Mouse (Mus musculus): ENCODE data around the gene Nexn.

Nexn gene

DNA sequence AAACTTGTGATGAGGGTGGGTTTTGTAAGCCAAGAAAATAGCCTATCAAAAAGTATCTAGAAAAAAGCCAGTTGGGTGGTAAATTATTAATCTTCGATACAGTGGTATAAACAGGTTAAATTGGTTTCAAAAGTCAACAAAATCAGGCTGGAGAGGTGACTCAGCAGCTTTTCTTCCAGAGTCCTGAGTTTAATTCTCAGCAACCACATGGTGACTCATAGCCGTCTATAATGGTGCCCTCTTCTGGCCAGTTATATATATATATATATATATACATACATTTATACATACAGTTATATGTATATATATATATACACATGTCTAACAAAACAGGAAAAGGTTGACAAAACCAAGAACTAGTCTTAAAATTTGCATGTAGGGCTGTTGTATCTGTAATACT, 27.3 kb downstream of the Nexn start:
- peak; percentile 54 for DNase-seq (ENCODE audit: low read depth, low spot score)

DNA sequence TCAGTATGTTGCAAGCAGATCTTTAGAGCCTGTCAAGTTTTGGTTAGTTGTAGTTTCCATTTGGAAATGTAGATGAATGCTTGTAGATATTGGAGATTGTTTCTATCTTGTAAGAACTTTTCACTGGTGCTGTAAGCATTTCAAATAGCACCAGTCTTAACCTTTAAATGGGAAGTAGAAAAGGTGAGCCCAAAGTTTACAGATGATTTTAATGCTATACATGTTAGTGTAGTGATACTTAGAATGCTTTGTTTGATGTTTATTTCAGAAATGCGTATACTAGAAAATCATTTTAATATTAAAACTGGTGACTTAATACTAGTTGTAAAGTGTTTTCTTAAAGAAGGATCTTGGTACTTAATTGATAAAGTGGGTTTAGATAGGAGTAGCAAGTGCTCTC, 30.3 kb downstream of the Nexn start:
- DNase-seq (ENCODE audit: low read depth, low spot score): no peak

DNA sequence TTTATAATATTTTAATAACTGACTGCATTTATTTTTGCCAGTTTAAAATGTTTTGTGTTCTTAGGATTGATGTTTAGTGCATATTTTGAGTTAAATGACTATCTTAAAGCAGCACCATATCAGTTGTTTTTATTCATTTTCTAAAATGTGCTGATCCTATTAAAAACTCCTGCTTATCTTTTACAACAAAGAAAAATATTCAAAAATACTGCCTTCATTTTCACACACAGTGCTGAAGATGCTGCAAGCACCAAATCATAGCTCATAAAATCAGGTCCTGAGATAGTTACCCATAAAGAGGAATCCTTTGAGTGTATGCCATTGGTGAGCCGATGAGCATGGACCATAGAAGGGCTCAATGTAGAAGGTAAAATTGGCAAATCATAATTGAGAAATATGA, 30.9 kb downstream of the Nexn start:
- no peak for DNase-seq (ENCODE audit: low read depth, low spot score)

DNA sequence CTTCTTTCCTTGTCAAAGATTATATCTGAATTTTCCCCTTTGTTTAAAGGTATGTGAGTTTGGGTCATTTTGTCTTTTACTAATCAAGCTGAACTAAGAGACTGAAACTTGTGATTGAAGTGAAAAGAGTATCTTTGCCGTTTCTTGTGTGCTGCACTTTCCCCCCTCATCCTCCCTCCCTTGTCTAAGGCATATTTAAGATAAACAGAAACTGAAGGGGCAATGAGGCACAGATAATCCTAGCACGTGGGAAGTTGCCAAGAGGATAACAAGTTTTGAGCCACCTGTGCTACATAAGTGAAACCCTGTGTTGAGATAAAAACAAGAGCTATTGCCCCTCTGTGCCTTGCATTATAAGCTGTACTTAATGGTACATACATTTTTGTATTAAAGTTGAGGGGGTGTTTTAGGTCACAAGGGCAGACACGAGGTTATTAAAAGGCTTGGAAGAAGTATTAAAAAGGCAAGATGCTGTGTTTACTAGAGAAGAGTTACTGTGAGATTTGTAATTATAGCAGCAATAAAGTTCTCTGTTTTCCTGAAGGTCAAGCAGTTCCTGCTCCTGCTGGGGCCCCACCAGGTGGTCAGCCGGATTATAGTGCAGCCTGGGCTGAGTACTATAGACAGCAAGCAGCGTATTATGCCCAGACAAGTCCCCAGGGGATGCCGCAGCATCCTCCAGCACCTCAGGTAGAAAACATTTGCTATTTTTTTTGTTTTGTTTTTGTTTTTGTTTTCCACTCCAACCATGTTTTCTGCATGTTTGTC, 34.6 kb downstream of the Nexn start:
- DNase-seq (ENCODE audit: low read depth, low spot score): no peak

DNA sequence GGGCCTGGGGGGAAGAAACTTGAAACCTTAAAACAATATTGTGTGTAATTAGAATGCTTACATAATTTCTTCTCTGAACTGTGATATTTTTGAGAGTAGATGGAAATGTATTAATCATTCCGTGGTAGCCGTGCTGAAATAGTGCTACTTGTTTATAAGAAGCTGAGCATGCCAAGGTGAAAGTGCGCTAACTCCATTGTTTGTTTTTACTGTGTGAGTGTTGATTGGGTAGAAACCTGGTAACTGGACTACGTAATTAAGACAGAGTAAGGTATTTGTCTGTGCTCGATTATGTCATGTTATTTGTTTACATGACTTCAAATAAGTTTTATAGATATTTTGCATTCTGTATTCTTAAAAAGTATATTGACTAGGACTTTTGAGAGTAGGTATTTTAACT, 36.9 kb downstream of the Nexn start:
- no peak for DNase-seq (ENCODE audit: low read depth, low spot score)

DNA sequence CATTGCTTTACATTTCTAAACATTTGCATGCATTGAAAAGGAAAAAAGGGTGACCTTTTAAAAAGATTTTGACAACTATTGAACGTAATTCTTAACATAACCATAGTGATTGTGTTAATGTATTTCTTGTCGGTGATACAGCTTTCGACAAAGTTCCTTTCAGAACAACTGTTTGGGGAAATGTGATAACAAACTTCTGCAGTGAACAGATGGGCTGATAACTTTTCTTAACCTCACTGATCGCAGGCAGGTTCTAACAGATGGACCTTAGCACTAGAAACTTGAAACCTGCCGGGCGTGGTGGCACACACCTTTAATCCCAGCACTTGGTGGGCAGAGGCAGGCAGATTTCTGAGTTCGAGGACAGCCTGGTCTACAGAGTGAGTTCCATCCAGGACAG, 37.3 kb downstream of the Nexn start:
- DNase-seq (ENCODE audit: low read depth, low spot score): no peak

DNA sequence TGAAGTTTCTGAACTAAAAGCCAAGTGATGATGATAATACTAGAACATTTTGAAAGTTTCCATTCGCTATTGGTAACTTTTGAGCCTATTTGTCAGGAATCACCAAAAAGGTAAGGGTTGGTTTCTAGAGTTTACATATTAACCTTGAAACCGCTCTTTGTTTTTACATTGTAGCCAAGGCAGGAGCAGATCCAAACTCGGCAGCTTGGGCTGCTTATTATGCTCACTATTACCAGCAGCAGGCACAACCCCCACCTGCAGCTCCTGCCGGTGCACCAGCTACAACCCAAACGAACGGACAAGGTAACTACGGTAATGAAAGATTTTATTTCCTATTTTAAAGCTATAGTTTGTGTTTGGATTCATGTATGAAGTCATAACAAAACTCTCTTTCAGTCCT, 40.2 kb downstream of the Nexn start:
- DNase-seq (ENCODE audit: low read depth, low spot score): no peak

DNA sequence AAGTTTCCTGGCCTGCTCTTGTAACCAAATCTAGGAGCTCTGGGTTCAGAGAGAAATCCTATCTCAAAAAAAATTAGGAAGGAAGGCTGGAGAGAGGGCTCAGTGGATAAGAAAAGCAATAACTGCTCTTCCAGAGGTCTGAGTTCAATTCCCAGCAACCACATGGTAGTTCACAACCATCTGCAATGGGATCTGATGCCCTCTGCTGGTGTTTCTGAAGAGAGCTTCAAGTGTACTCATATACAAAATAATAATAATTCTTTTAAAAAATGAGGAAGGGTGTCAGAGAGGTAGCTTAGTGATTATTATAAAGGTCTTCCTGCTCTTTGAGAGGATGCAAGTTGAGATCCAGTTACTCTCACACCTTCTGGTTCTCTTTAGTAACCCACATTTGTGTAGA, 41.2 kb downstream of the Nexn start:
- no peak for DNase-seq (ENCODE audit: low read depth, low spot score)

DNA sequence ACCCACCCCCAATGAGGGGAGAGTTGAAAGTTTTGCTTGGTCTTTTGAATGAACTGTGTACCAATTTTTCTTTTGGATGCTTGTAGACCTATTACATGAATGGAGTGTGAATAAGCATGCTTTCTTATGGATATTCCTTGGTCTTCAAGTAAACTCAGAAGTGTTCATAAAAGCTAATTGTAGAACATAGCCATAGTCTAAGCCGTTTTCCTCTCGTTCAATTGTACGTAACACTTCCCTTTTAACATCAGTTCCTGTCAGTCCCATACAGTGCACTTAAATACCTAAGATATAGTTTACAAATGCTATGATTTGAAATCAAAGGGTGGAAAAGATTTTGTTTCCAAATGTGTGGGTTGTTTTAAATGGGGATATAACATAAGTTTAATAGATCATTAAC, 52.7 kb downstream of the Nexn start:
- no peak for DNase-seq (ENCODE audit: low read depth, low spot score)

DNA sequence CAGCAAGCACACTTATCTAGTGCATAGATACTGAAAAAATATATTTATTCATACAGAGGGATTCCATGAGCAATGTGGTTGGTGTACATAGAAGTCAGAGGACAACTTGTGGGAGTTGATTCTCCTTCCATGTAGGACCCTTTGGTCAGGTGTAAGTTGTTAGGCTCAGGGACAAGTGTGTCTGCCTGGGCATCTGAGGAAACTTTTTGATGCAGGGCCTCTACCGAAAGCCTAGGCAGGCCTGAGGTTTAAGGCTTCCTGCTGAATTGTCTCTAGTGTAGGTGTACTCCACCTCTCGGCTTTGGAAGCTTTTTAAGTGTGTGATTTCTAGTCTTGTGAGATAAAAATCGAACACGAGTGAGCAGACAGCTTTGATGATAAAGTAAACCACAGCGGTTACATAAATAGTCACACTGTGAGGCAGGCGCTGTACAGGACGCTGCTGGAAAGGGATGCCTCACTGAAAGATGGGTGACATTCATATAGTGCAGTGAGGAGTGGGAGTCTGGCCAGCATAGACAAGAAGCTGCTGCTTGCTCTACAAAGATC, 54.3 kb downstream of the Nexn start:
- no peak for DNase-seq (ENCODE audit: low read depth, low spot score)

DNA sequence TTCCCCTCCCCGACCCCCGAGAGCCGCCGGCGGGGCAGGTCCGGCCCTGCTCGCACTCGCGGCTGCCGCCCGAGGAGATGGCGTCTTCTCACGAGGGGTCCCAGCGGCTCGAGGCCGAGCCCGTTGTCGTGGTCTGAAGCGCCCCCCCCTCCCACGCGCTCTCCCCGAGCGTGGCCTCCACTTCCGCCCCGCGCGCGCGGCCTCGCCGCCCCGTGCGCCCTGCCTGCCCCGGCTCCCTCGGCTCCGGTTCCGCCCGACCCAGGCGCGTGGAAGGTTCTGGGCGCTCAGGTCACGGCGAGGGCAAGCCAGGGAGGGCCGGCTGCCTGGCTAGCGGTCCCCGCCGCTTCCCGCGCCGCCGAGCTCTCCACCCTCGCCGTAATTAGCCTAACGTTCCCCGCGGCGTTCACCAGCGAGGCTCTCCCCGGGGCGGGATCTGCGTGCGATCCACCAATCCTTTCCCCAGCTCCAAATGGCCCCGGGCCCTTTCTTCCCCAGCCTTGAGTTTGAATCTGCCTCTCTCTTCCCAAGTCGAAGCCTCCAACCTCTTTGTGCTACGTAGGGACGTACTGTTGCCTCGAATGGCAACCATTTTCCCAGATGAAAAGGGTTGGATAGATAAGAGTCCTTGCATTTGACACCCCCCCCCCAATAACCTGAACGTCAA, 55.3 kb downstream of the Nexn start:
- DNase-seq (ENCODE audit: low read depth, low spot score): peak; percentile 46

DNA sequence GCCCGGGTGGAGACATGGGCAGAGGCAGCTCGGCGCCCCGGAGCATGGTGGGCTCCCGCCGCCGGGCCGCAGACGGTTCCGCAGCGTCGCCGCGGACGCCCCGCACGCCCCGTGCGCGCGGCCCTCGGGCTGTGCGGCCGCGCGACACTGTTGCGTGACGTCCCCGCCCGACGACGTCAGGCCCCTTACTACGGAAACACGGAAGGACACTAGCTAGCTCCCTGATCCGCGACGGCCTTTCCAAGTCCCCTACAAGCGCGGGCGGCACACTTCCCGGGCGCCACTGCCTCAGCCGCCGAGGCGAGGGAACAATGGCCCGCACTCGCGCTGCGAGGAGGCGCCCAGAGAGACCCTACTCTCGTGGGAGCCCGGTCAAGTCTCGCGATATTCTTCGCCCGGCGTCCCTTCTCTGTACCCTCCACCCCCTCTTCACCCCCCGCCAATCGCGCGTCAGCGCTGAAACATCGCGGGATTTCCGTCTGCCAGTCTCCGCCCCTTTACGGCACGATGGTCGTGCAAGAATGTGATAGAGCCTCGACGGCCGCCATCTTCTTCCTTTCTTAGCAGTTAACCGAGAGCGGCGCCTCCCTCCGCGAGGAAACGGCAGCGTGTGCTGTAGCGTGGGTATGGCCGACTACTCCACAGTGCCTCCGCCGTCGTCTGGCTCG, 56.0 kb downstream of the Nexn start, which contains the start of the genes Dnajb4 and Fubp1:
Gene Dnajb4, minus strand, starts transcription at position 336 of the 668 bp plus-strand sequence.
Gene Fubp1, plus strand, starts transcription at position 456 of the 668 bp plus-strand sequence.
- DNase-seq (ENCODE audit: low read depth, low spot score): peak; percentile 99

DNA sequence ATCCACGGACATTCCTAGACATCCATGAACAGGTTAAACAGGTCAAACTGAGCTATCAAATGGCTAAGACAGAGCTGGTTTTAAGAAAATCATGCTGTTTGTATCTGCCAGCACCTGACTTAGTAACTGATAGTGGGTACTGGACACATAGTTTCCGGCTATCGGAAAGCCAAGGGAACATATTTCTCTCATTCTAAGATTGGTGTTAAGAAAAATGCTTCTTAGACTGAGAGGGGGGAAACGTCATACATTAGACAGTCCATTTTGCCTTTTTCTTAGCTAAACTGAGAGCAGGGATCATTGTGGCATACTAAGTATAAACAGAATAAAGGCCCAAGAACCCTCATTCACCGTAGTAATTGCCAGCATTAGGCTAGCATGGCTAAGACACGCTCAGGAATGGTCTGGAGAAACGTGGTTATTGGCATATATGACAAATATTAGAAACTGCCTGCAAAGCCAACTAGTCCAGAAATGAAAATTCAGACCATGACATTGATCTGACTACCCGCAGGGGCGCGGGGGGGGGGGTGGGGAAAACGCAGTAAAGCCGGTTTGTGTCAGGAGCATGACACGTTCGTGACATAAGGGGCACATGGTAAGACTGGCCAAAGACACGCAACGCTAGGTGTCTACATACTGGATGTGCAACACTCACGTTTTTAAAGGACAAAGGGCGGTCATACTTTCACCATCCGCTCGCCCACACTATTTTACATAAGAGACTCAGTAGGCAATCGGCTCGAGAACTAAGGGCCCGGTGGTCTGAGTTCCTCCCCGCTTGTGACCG, 56.8 kb downstream of the Nexn start:
- peak; percentile 38 for DNase-seq (ENCODE audit: low read depth, low spot score)

DNA sequence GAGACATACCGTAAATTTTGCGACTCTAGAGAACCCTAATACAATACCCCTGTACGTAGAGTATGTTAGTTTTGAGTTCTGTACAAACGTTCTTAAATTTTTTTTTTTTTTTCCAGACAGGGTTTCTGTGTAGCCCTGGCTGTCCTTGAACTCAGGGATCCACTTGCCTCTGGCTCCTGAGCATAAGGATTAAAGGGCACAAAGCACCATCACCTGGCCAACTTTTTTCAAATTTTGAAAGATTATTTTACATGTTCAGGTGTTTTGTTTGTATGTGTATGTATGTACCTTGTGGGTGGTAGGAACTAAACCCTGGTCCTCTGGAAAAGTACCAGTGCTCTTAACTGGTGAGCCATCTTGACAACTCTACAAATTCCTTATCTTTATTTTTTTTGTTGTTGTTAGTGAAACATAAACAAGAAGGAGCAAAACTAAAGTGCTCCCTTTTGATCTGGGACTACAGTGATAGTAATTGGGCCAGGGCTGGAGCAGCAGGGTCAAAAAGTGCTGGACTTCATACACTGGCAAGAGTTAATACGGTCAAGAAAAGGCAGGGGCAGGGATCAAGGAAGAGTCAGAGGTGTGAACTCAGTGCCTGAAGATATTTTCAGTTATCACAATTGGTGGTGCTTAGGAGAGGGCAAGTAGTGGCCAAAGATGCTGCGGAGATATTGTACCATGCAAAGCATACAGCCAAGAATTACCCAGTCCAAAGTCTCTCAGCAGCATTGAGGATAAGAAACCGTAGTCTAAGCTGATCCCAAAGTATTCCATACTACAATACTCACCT, 57.9 kb downstream of the Nexn start:
- no peak for DNase-seq (ENCODE audit: low read depth, low spot score)

DNA sequence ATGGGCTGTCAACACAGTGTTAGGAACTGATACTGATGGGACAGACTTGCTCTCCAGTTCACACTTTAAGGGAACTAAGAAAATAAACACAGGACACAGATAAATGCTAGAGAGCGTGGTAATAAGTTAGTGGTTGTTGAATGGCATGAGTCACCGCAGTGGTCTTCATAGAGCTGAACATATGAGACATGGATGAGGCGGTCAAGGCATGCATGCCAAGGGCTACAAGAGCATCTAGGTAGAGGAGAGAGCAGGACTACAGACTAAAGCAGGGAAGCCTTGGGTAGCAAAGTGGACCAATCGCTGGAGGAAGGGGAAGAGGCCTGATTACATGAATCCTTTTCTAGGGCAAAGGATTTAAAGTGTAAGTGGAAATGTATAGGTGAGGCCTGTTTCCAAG, 59.0 kb downstream of the Nexn start:
- DNase-seq (ENCODE audit: low read depth, low spot score): no peak

DNA sequence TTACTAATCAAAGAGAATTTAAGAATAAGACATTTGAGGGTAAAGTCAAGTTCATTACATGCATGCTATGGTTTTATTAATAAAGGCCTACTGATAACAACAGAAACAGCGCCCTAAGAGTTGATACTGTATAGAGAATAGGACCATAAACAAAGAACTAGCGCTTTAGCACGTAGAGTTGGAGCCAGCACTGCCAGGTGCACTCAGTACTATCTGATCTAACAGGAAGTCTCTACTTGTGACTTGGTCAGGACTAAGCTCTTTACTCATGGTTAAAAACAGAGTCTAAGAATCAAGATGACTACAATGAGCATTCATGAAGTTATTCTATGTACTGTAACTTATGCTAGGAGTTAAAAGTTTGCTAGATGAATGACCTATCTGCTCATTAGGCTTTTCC, 61.6 kb downstream of the Nexn start:
- no peak for DNase-seq (ENCODE audit: low read depth, low spot score)

DNA sequence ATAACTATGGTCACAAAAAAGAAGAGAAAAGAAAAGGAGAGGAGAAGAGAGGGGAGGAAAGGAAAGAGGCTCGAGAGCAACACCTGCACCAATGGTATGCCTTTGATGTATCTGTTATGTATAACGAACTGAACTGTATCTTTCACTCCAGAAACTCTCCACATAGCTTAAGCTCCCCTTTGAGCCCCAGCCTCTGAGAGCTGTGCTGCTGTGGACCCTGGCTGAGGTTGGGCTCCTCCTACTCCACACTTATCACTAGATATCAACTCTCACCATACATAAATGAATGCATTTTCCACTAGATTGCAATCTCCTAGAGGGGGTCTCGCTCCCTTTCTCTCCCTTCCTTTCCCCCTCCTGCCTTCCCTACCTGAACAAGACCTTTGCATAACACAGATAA, 62.2 kb downstream of the Nexn start:
- DNase-seq (ENCODE audit: low read depth, low spot score): no peak

DNA sequence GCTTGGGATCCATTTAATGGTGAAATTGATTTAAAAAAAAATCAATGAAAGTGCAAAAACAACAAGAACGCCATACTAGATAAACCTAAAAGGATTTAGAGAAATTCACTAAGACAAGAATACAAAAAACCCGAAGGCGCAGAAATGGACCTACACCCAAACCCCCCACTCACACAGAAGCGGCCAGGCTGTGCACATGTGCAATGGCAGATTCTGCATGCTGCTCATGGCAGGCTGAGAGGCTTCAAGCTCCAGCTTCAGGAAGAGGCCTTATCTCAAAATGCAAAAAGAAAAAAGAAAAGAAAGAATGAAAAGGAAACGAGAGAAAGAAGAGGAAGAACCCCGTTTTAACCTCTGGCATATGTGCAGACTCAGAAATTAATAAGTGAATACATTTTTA, 62.7 kb downstream of the Nexn start:
- DNase-seq (ENCODE audit: low read depth, low spot score): no peak

DNA sequence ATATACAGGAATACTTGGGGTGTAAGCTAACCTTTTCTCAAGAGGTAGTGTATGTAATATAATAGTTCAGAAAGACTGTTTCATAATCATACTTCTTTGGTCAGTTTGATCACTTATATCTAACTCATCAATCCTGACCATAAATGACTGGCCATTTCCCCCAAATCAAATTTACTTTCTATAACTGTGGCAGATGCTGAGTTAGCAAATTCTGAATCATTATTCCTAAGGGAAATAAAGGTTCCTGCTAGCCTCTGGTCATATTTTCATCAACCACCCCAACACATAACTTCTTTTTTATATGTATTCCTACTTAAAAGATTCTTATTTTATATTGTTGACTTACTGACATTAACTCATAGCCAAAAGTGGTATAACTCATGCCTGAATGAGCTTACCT, 63.2 kb downstream of the Nexn start:
- DNase-seq (ENCODE audit: low read depth, low spot score): no peak

DNA sequence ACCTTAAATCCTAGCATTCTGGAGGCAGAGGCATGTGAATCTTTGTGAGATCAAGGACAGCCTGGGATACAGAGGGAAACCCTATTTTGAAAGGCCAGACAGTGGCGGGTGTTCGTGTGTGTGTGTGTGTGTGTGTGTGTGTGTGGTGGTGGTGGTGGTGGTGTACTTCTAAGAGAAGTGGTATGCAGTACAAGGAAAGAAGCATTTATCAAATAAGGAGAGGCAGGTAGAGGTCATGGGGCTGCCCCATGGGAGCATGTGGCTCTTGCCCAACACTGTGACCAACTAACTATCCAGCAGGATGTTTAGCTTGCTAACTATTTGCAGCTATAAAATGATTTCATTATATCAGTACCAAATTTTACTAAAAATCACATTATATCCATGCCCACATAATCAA, 64.5 kb downstream of the Nexn start:
- DNase-seq (ENCODE audit: low read depth, low spot score): no peak

DNA sequence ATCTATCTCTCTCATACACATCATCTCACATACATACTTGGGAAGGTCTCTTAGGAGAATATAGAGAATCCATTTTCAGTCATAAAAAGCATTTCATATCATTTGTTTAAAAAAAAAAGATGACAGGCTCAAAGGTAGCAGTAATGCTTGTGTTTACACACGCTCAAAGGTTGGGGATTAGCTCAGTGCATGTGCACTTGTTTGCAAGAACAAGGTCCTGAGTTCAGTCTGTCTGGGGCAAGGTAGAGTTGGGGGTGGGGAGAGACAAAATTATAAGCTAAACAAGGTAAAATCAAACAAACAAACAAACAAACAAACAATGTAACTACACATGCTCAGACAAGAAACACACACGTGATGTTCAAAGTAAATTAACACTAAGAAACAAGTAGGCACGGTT, 65.0 kb downstream of the Nexn start:
- DNase-seq (ENCODE audit: low read depth, low spot score): no peak
